Mouse (Mus musculus) frontal cortex, postnatal 10 days (tissue): ENCODE data around the gene Uqcrq.
A peak's percentile ranks its signal among the peaks of the same experiment; 100 is the strongest.

ENCODE experiments used
- DNase-seq, 2 experiments: peaks; one replicate each; pipeline ENCODE4 v3.0.0; 2022; ENCODE audit warnings: low spot score in 2 of 2, mixed read lengths in 1 of 2

Gene Uqcrq

GRCm38 (mm10) chr11:53430670-53431346 is at the start of gene Uqcrq, which contains the start of gene Gdf9:
Gene Uqcrq (minus strand): TSS chr11:53430831.
Gene Gdf9 (plus strand): TSS chr11:53431023.
- peak; percentile 98 to 100 for DNase-seq

GRCm38 (mm10) chr11:53479783-53480301 is 49.2 kb upstream of the Uqcrq start, which contains the start of the genes Gm9945 and Sowaha:
Gene Gm9945 (plus strand): TSS chr11:53480166.
Gene Sowaha (minus strand): TSS chr11:53480274.
- DNase-seq, result peak in 1 of 2 experiments; percentile 55

- peak in 1 of 2 experiments; percentile 33 for DNase-seq
Measured at GRCm38 (mm10) chr11:53479171-53479782, 48.6 kb upstream of the Uqcrq start.

GRCm38 (mm10) chr11:53478383-53479170 is 47.9 kb upstream of the Uqcrq start:
- DNase-seq, result peak in 1 of 2 experiments; percentile 30

GRCm38 (mm10) chr11:53477833-53478232 is 47.2 kb upstream of the Uqcrq start:
- no peak for DNase-seq

- no peak for DNase-seq
Measured at GRCm38 (mm10) chr11:53475620-53476019, 45.0 kb upstream of the Uqcrq start.

GRCm38 (mm10) chr11:53472709-53473108 is 42.1 kb upstream of the Uqcrq start:
- no peak for DNase-seq

GRCm38 (mm10) chr11:53469968-53470695 is 39.5 kb upstream of the Uqcrq start, which contains the start of gene Gm9837:
Gene Gm9837 (minus strand): TSS chr11:53470479.
- DNase-seq, result peak; percentile 82 to 89

GRCm38 (mm10) chr11:53469294-53469967 is 38.8 kb upstream of the Uqcrq start:
- DNase-seq, result peak in 1 of 2 experiments; percentile 54

- peak; percentile 71 to 83 for DNase-seq
Measured at GRCm38 (mm10) chr11:53466231-53466971, 35.8 kb upstream of the Uqcrq start.

- peak in 1 of 2 experiments; percentile 36 for DNase-seq
Measured at GRCm38 (mm10) chr11:53463551-53464424, 33.2 kb upstream of the Uqcrq start.

- no peak for DNase-seq
Measured at GRCm38 (mm10) chr11:53461727-53462126, 31.1 kb upstream of the Uqcrq start.

- no peak for DNase-seq
Measured at GRCm38 (mm10) chr11:53460192-53460591, 29.6 kb upstream of the Uqcrq start.

GRCm38 (mm10) chr11:53458996-53459395 is 28.4 kb upstream of the Uqcrq start:
- no peak for DNase-seq

GRCm38 (mm10) chr11:53457372-53457954 is 26.8 kb upstream of the Uqcrq start:
- DNase-seq, result no peak

- DNase-seq, result no peak
Measured at GRCm38 (mm10) chr11:53456474-53457371, 26.1 kb upstream of the Uqcrq start, which contains the start of the genes Gm10447 and Shroom1. Gene Gm10447 (minus strand): TSS chr11:53457110. Gene Shroom1 (plus strand): TSS chr11:53457205.

- DNase-seq, result no peak
Measured at GRCm38 (mm10) chr11:53453031-53453430, 22.4 kb upstream of the Uqcrq start.
